Mouse (Mus musculus): ENCODE results near the gene Nop53. TPM values are rescaled to one million over a fixed set of nuclear protein-coding genes. Genes with fewer than 3 reads are reported as not detected.

Nop53 gene
- polyA plus RNA-seq, 1 experiment from 2014 or later = 82.6 TPM

- no peak overlapping the region for H3K4me3 ChIP-seq (ENCODE audit: low read depth, low read length)
- DNase-seq = no peak
- H3K4me2 ChIP-seq (ENCODE audit: low read depth, low read length) = no peak overlapping the region
- H3K27me3 ChIP-seq (ENCODE audit: insufficient read depth, low read length) = no peaks in the 10 kb centered on the region
- peak; percentile 81 for ATAC-seq
- H3K36me3 ChIP-seq (replicated peaks; ENCODE audit: insufficient read depth, low read length) = peaks cover 24% of the 10 kb centered on the region
- no peak overlapping the region for H3K9ac ChIP-seq (replicated peaks)
- peaks cover 14% of the 10 kb centered on the region; the same call in 1 of the 2 replicates for H3K4me1 ChIP-seq (ENCODE audit: insufficient read depth)
- no peaks in the 10 kb centered on the region for H3K9me3 ChIP-seq (ENCODE audit: low read length)
- H3K27ac ChIP-seq (ENCODE audit: low read depth) = peak overlapping the region; percentile 64
- 60% methylated on average over 4 of the region's 4 CpGs for WGBS (ENCODE audit: insufficient replicate concordance)
- TF ChIP-seq EP300 (IDR thresholded peaks at IDR 0.05; ENCODE audit: low read depth) (no peak), CTCF (IDR thresholded peaks at IDR 0.05; ENCODE audit: low read depth) (no peak)
Observed at GRCm38 (mm10) chr7:15981538-15981937, 35.7 kb upstream of the Nop53 start.

DNA sequence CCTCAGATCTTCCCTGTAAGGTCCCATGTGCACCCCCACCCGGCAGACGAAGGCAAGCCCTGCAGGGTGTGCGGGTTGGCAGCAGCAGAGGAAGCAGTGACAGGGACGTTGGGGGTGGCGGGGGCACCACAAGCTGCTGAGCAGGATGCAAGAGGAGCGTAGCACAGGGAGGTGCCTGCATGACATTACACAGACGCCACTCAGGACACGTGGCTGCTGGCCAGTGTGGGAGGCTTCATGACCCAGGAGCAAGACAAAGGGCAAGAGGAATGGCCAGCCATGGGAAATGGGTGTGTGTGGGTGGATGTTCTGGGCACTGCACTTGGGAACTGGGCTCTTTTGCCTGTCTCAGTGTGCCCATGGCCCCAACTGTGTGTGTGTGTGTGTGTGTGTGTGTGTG lies 34.4 kb upstream of the Nop53 start:
- H3K9ac ChIP-seq (replicated peaks) = no peak overlapping the region
- no peak overlapping the region for H3K27ac ChIP-seq (ENCODE audit: low read depth)
- no peak for DNase-seq
- H3K36me3 ChIP-seq (replicated peaks; ENCODE audit: insufficient read depth, low read length) = peaks cover 27% of the 10 kb centered on the region
- no peak for TF ChIP-seq EP300 (IDR thresholded peaks at IDR 0.05; ENCODE audit: low read depth)
- no peak overlapping the region for H3K4me3 ChIP-seq (ENCODE audit: low read depth, low read length)
- H3K9me3 ChIP-seq (ENCODE audit: low read length) = no peaks in the 10 kb centered on the region
- peak; percentile 28 for ATAC-seq
- no peaks in the 10 kb centered on the region for H3K27me3 ChIP-seq (ENCODE audit: insufficient read depth, low read length)
- 76% methylated on average over 8 of the region's 8 CpGs for WGBS (ENCODE audit: insufficient replicate concordance)
- peaks cover 14% of the 10 kb centered on the region; the same call in 1 of the 2 replicates for H3K4me1 ChIP-seq (ENCODE audit: insufficient read depth)
- H3K4me2 ChIP-seq (ENCODE audit: low read depth, low read length) = no peak overlapping the region

DNA sequence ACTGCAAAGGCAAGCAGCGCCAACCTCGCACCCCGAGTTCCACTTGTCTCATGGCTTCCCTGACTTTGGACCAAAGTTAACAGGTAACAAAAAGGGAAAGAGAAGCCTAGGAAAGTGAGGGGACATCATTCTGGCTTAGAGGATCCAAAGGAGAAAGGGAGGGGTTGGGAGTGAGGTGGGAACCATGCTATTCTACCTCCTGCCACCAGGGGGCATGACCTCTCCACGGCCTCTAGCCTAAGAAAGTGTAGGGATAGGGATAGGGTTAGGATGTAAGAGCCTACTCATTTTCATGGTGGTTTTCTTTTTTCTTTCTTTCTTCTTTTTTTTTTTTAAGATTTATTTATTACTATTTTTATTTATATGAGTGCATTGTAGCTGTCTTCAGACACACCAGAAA lies 30.0 kb upstream of the Nop53 start:
- Histone ChIP-seq H3K4me3 (ENCODE audit: low read depth, low read length) (no peak overlapping the region), H3K27me3 (ENCODE audit: insufficient read depth, low read length) (no peaks in the 10 kb centered on the region), H3K9me3 (ENCODE audit: low read length) (no peaks in the 10 kb centered on the region), H3K4me2 (ENCODE audit: low read depth, low read length) (no peak overlapping the region), H3K4me1 (ENCODE audit: insufficient read depth) (peaks cover 9% of the 10 kb centered on the region; the same call in 1 of the 2 replicates), H3K36me3 (replicated peaks; ENCODE audit: insufficient read depth, low read length) (peaks cover 52% of the 10 kb centered on the region), H3K9ac (replicated peaks) (no peak overlapping the region), H3K27ac (ENCODE audit: low read depth) (no peak overlapping the region)
- DNase-seq (peak; percentile 60), ATAC-seq (peak; percentile 60)
- peak; percentile 94 for TF ChIP-seq CTCF (IDR thresholded peaks at IDR 0.05; ENCODE audit: low read depth)
- no peak for TF ChIP-seq EP300 (IDR thresholded peaks at IDR 0.05; ENCODE audit: low read depth)
- 70% methylated on average over 4 of the region's 4 CpGs for WGBS (ENCODE audit: insufficient replicate concordance)

- DNase-seq (no peak), ATAC-seq (no peak)
- Histone ChIP-seq H3K4me2 (ENCODE audit: low read depth, low read length) (no peak overlapping the region), H3K4me3 (ENCODE audit: low read depth, low read length) (no peak overlapping the region), H3K27me3 (ENCODE audit: insufficient read depth, low read length) (no peaks in the 10 kb centered on the region), H3K9me3 (ENCODE audit: low read length) (no peaks in the 10 kb centered on the region), H3K27ac (ENCODE audit: low read depth) (no peak overlapping the region), H3K4me1 (ENCODE audit: insufficient read depth) (peaks cover 5% of the 10 kb centered on the region; the same call in 1 of the 2 replicates), H3K36me3 (replicated peaks; ENCODE audit: insufficient read depth, low read length) (peaks cover 52% of the 10 kb centered on the region), H3K9ac (replicated peaks) (no peak overlapping the region)
- WGBS (ENCODE audit: insufficient replicate concordance) = 87% methylated on average over 10 of the region's 10 CpGs
- TF ChIP-seq CTCF (IDR thresholded peaks at IDR 0.05; ENCODE audit: low read depth) (no peak), EP300 (IDR thresholded peaks at IDR 0.05; ENCODE audit: low read depth) (no peak)
Observed at GRCm38 (mm10) chr7:15975451-15975850, 29.6 kb upstream of the Nop53 start.

DNA sequence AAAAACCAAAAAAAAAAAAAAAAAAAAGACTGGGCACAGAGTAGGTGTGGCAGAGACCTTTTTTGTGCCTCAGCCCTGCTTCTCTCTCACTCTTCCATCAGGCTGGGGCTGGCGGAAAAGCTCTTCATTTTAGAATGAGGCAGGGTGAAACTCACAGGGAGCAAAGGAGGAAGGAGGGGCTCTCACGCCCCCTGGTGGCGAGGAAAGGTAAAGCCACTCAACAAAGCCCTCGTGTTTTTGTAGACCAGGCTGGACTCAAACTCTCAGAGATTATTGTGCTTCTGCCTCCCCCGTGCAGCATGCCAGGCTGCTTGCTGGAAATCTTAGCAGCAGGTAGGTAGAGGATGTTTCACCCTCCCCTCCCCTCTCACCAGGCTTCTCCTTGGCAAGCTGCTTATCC lies 28.8 kb upstream of the Nop53 start:
- no peaks in the 10 kb centered on the region for H3K4me1 ChIP-seq (ENCODE audit: insufficient read depth)
- ATAC-seq (no peak), DNase-seq (peak; percentile 73)
- H3K9me3 ChIP-seq (ENCODE audit: low read length) = 0 out of 2 replicates have a peak, but pooled peaks cover 3% of the 10 kb centered on the region
- TF ChIP-seq CTCF (IDR thresholded peaks at IDR 0.05; ENCODE audit: low read depth) (peak; percentile 83), EP300 (IDR thresholded peaks at IDR 0.05; ENCODE audit: low read depth) (no peak)
- H3K36me3 ChIP-seq (replicated peaks; ENCODE audit: insufficient read depth, low read length) = peaks cover 52% of the 10 kb centered on the region
- 44% methylated on average over 5 of the region's 5 CpGs for WGBS (ENCODE audit: insufficient replicate concordance)
- H3K27ac ChIP-seq (ENCODE audit: low read depth) = no peak overlapping the region
- no peak overlapping the region for H3K4me3 ChIP-seq (ENCODE audit: low read depth, low read length)
- H3K9ac ChIP-seq (replicated peaks) = no peak overlapping the region
- no peak overlapping the region for H3K4me2 ChIP-seq (ENCODE audit: low read depth, low read length)
- no peaks in the 10 kb centered on the region for H3K27me3 ChIP-seq (ENCODE audit: insufficient read depth, low read length)

DNA sequence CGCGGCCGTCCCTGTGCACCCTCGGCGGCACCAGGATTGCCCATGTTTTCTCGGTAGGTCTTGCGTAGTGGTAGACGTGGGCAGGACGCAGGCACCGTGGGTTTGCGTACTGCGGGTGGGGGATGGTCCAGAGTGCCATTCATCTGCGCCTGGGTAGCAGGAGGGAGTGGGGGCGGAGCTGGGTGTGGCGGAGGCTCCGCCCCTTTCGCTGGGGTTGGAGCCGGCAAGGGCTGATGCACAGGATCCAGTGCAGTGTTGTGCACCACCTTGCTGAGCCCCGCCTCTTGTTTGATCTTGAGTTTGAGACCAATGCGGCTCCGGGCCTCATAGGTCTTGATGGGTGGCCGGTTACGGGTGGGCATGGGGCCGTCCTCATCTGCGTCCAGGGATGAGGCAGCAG lies 26.4 kb upstream of the Nop53 start:
- Histone ChIP-seq H3K9me3 (ENCODE audit: low read length) (0 out of 2 replicates have a peak, but pooled peaks cover 3% of the 10 kb centered on the region), H3K27ac (ENCODE audit: low read depth) (no peak overlapping the region), H3K36me3 (replicated peaks; ENCODE audit: insufficient read depth, low read length) (peaks cover 48% of the 10 kb centered on the region), H3K4me3 (ENCODE audit: low read depth, low read length) (no peak overlapping the region), H3K9ac (replicated peaks) (no peak overlapping the region), H3K27me3 (ENCODE audit: insufficient read depth, low read length) (no peaks in the 10 kb centered on the region), H3K4me2 (ENCODE audit: low read depth, low read length) (no peak overlapping the region), H3K4me1 (ENCODE audit: insufficient read depth) (peaks cover 1% of the 10 kb centered on the region)
- TF ChIP-seq CTCF (IDR thresholded peaks at IDR 0.05; ENCODE audit: low read depth) (no peak), EP300 (IDR thresholded peaks at IDR 0.05; ENCODE audit: low read depth) (no peak)
- WGBS (ENCODE audit: insufficient replicate concordance) = 82% methylated on average over 25 of the region's 25 CpGs
- ATAC-seq (no peak), DNase-seq (no peak)

GRCm38 (mm10) chr7:15969674-15970073 lies 23.8 kb upstream of the Nop53 start:
- DNase-seq = no peak
- Histone ChIP-seq H3K27me3 (ENCODE audit: insufficient read depth, low read length) (no peaks in the 10 kb centered on the region), H3K4me2 (ENCODE audit: low read depth, low read length) (no peak overlapping the region), H3K36me3 (replicated peaks; ENCODE audit: insufficient read depth, low read length) (peaks cover 30% of the 10 kb centered on the region), H3K4me1 (ENCODE audit: insufficient read depth) (peaks cover 3% of the 10 kb centered on the region), H3K27ac (ENCODE audit: low read depth) (no peak overlapping the region), H3K4me3 (ENCODE audit: low read depth, low read length) (no peak overlapping the region), H3K9ac (replicated peaks) (no peak overlapping the region), H3K9me3 (ENCODE audit: low read length) (0 out of 2 replicates have a peak, but pooled peaks cover 3% of the 10 kb centered on the region)
- TF ChIP-seq EP300 (IDR thresholded peaks at IDR 0.05; ENCODE audit: low read depth) = no peak
- peak; percentile 54 for TF ChIP-seq CTCF (IDR thresholded peaks at IDR 0.05; ENCODE audit: low read depth)
- ATAC-seq = no peak
- WGBS (ENCODE audit: insufficient replicate concordance) = 83% methylated on average over 3 of the region's 3 CpGs
